Mouse (Mus musculus) adrenal gland, adult 2 months (tissue): ENCODE measurements at regions not wholly inside any gene's neighbourhood (a gene's known extent, or its start where the extent isn't known, plus 50 kb on each side); places are given as distances from the start of the nearest gene placed in this dataset.

Experiments
- DNase-seq: peaks from one replicate; pipeline ENCODE4 v3.0.0; 2021

DNA sequence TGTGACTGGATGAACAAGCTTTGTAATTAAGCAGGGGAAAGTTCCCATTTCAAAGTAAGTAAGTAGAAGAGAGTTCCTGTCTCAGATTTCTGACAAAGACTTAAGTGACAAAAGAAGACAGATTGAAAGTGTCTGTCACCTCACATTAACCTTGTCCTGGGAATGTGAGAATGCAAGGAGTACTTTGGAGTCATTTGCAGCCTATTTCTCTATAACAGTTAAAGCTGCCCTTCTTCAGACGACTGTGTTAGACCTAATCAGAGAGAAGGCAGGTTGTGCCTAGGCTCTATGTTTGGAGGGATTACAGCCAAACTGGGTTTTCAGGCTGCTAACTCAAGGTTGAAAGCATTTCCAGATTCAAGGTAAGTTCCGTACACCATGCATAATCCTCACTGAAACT is 446.5 kb downstream of the Pdgfc start:
- DNase-seq: no peak

- DNase-seq: peak; percentile 39
Observed at GRCm38 (mm10) chr3:81483363-81483762, 447.1 kb downstream of the Pdgfc start.

DNA sequence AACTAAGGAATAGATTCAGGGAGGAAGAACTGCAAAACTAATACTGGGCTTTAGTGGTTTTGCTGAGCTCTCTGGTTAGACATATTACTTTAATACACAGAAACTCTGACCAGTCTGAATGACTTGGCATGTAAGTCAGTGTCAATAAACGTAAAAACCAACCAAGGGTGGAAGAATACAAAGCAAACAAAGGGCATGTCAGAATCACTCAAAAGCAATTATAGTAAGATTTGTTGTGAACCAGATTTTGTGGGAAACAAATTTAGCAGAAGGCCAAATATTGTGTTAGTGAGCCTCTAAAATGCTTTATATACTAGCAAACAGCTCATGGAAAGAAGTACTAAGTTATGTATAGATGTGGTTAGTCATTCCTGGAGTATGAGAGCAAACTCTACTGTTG is 427.1 kb upstream of the Ctso start:
- no peak for DNase-seq

GRCm38 (mm10) chr3:81508611-81509010 is 423.8 kb upstream of the Ctso start:
- DNase-seq: no peak

DNA sequence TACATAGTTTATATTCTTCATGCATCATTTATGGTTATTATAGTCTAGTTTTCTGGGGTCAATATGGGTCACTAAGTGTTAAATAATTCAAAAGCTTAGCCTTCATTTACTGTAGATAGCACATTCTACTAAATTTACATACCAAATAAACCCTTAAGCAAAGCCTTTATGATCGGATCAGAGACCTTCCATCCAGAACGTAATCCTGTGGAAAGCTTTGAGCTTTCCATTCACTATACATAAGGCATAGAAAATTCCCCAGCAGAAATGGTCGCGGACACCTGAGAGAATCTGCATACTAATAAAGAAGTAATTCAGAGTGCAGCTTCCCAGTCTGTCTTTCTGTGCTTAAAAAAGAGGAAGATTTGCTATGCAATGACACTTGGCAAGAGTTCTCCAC is 410.6 kb upstream of the Ctso start:
- DNase-seq: no peak

DNA sequence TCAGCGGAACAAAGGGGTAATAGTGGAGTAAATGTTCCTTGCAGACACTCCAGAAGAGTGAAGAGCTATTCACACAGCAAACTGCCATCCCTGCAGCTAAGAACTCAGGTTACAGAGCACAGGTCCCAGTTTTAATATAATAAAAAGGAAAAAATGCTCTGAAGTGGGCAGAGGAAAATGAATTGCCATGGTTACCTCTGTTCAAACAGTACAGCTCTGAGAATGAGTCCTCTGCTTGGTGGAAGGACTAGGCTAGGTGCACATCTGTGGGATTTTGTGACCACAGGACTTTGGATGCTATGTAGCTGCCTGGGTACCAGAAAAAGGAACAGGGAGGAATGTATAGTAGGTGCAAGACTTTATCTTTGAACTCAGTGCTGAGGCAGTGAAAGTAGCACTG is 401.5 kb upstream of the Ctso start:
- no peak for DNase-seq

- DNase-seq: peak; percentile 57
Observed at GRCm38 (mm10) chr3:81535448-81536205, 396.8 kb upstream of the Ctso start.

GRCm38 (mm10) chr3:81554773-81555172 is 377.6 kb upstream of the Ctso start:
- DNase-seq: no peak

GRCm38 (mm10) chr3:81562610-81563258 is 369.7 kb upstream of the Ctso start:
- DNase-seq: no peak

- peak; percentile 62 for DNase-seq
Observed at GRCm38 (mm10) chr3:81563858-81564756, 368.3 kb upstream of the Ctso start.

DNA sequence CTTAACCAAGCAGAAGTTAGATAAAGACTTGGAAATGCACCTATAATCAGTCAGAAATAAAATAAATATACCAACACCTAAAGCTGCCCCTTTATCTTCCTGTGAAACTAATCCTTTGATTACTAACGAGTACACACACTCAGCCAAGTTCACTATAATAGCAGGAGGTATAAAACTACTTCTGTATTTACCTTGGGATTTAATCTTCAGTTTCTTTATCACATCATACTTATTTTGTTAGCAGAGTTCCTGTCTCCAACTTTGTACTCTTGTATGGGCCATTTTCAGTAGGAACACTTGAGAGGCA is 367.7 kb upstream of the Ctso start:
- no peak for DNase-seq

DNA sequence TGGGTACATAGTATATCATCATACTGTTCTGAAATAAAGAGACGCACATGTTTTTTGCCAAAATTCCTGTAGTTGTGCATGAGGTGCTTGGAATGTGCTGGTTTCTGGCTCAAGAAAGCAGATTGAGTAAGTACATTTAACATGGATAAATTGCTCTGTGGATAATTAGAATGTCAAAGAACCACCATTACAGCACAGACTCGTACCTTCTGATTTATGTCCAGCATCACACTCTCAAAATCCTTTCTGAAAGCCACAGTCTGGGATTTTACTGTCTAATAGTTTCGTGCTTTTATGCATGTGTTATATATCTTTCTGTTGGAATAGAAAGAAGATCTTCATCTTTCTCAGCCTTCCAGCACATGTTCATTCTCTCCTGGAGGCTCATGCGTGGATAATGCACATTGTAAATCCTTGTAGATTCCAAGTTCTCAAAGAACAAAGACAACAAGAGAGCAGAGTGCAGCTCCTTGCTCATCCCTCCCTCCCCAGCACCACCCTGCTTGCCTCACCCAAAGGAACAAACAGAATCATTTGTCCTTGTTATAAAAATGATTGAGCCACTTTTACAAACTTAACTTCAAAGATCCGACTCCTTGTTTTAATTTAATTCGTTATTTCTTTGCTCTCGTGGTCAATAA is 348.9 kb upstream of the Ctso start:
- no peak for DNase-seq

- no peak for DNase-seq
Observed at GRCm38 (mm10) chr3:81589109-81589508, 343.3 kb upstream of the Ctso start.

- no peak for DNase-seq
Observed at GRCm38 (mm10) chr3:81629157-81629556, 303.2 kb upstream of the Ctso start.

GRCm38 (mm10) chr3:81658490-81658889 is 273.9 kb upstream of the Ctso start:
- no peak for DNase-seq

DNA sequence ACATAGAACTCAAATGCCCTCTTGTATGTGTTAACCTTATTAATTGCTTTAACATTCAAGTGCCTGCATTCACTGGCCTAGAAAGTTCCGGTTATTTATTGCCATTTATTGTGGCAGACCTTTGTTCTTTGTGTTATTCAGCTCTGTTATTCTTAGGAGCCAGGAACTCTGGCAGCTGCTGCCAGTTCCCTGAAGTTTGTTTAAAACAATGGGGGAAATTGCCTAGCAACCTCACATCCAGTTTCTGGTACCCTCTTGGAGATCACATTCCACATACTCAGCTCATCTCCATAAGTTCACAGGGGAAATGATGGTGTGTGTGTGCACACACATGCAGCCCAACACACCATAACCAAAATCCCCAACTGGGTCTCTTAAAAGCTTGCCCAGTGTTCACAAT is 270.8 kb upstream of the Ctso start:
- DNase-seq: no peak

GRCm38 (mm10) chr3:81666262-81666661 is 266.1 kb upstream of the Ctso start:
- no peak for DNase-seq

DNA sequence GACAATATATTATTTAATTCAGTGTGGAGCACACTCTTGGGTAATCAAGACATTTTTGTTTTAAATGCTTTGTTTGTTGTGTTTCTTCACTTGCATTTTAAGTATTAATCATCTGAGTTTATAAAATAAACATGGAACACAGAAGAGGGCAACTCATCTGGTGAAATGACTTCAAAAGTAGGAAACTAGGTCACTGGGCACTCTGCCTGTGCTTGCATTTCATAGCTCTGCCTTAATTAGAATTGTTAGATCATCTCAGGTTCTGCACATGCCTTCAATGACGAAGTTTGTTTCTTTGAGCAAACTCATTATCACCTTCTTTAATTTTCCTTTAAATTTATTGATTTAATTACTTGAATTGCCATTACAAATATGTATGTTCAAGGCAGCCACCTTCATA is 255.8 kb upstream of the Ctso start:
- DNase-seq: peak; percentile 19

DNA sequence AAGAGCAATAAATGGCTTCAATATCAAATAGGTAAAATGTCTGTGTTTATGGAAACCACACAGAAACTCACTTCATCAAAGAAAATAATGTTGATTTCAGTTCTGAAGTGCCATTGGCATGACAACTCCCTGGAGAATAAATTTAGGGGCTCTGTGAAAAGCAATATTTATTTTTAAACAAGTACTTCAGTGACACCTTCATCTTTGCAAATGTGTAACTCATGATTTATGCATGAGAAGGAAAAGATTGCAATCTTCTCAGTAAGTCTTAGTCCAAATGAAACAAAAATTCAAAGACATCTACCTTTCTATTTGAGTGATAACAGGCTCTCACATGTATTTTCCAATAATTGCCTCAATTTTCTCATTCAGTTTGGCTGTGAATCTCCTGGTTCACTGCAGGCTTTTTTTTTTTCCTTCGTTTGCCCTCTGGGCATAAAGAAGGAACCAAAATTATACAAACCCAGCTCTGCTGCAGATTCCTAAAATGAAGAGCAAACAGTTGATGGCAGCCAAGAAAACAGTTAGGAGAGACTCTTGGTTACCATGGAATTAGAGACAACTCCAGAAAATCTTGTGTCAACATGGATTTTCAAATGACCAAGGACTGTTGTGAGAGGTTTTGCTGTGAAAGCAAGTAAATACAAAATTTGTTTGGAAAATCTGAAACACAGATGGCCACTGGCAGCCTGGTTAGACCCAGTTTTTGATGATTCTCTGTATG is 230.3 kb upstream of the Ctso start:
- no peak for DNase-seq

DNA sequence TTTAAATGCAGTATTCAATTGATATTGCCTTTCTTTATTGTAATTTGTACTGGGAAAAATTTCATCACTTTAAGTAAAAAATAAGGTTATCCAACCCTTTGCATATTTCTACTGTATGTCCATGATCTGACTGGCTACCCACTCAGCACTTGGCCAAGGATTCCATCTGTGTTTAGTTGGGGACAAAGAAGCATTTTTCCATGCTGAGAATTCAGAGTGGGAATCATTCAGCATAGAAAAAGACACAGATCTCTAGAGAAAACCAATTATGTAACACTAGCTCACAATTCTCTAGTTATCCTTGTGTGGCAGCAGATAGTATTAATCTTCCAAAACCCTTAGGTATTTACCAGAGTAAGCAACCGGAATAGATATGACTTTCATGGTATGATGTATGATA is 213.5 kb upstream of the Ctso start:
- DNase-seq: no peak

DNA sequence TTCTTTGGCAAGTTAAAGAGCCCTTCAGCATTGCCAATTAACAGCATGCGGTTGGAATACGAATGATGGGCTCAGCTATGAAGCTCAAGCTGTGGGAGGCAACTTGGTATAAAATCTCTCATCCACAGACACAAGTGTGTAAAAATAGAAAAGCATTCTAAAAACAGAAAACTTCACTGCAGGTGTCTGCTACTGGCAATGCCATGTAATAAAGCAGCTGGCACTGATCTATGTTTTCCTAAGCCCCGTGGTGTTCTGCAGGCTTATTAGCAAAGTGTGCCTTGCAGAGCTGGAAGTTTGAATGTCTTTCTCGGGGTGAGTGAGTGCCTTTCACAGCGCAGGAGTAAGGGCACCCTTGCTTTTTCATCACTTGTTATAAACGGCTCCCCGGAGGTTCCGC is 196.9 kb upstream of the Ctso start:
- no peak for DNase-seq

GRCm38 (mm10) chr3:81736838-81737237 is 195.6 kb upstream of the Ctso start:
- no peak for DNase-seq
